Mouse (Mus musculus) spleen, postnatal 4 days (tissue): Measurements from ENCODE around the gene Lsm2.
A peak's percentile ranks its signal among the peaks of the same experiment; 100 is the strongest.
"Not testable (repeated sequence)": the region's sequence is repeated elsewhere in the genome, so short reads cannot be mapped to it uniquely, and the experiment has no call there.

ENCODE experiments used
- DNase-seq, 2 experiments: peaks; one replicate each; pipeline ENCODE4 v3.0.0; 2022; ENCODE audit warnings: low spot score in 2 of 2

The Lsm2 gene

GRCm38 (mm10) chr17:34981690-34982180 lies at the start of gene Lsm2:
TSS of gene Lsm2 (plus strand) at chr17:34981862.
- DNase-seq, result peak; percentile 88 to 94

- no peak for DNase-seq
These were observed 49.4 kb upstream of the Lsm2 start for GRCm38 (mm10) chr17:34932287-34932686.

GRCm38 (mm10) chr17:34934031-34934430 lies 47.6 kb upstream of the Lsm2 start:
- no peak for DNase-seq

GRCm38 (mm10) chr17:34934830-34935229 lies 46.8 kb upstream of the Lsm2 start:
- DNase-seq, result no peak

GRCm38 (mm10) chr17:34937960-34938505 lies 43.6 kb upstream of the Lsm2 start:
- DNase-seq, result no peak

- no peak for DNase-seq
These were observed 40.2 kb upstream of the Lsm2 start for GRCm38 (mm10) chr17:34941344-34942041.

- no peak for DNase-seq
These were observed 38.4 kb upstream of the Lsm2 start for GRCm38 (mm10) chr17:34943128-34943815.

- DNase-seq, result no peak
These were observed 37.3 kb upstream of the Lsm2 start for GRCm38 (mm10) chr17:34944362-34944761.

- no peak for DNase-seq
These were observed 35.0 kb upstream of the Lsm2 start for GRCm38 (mm10) chr17:34946486-34947140.

- DNase-seq, result peak in 1 of 2 experiments; percentile 25
These were observed 34.1 kb upstream of the Lsm2 start for GRCm38 (mm10) chr17:34947606-34948005.

- not testable (repeated sequence) for DNase-seq
These were observed 32.7 kb upstream of the Lsm2 start for GRCm38 (mm10) chr17:34948721-34949552.

GRCm38 (mm10) chr17:34949553-34949969 lies 32.1 kb upstream of the Lsm2 start:
- no peak for DNase-seq

- no peak for DNase-seq
These were observed 30.9 kb upstream of the Lsm2 start for GRCm38 (mm10) chr17:34950514-34951455.

- peak in 1 of 2 experiments; percentile 76 for DNase-seq
These were observed 29.9 kb upstream of the Lsm2 start for GRCm38 (mm10) chr17:34951636-34952377.

- DNase-seq, result peak; percentile 84 to 94
These were observed 29.2 kb upstream of the Lsm2 start for GRCm38 (mm10) chr17:34952378-34953040.

- DNase-seq, result no peak
These were observed 28.4 kb upstream of the Lsm2 start for GRCm38 (mm10) chr17:34953258-34953657.

- DNase-seq, result no peak
These were observed 27.8 kb upstream of the Lsm2 start for GRCm38 (mm10) chr17:34953904-34954303.

GRCm38 (mm10) chr17:34954831-34955230 lies 26.8 kb upstream of the Lsm2 start:
- DNase-seq, result no peak

- DNase-seq, result no peak
These were observed 25.8 kb upstream of the Lsm2 start for GRCm38 (mm10) chr17:34955884-34956283.
